Mouse (Mus musculus) lung, embryonic 15.5 days (tissue): ENCODE measurements around the gene R3hdm2. TPM values are rescaled to one million over a fixed set of nuclear protein-coding genes. Genes with fewer than 3 reads are reported as not detected.

Source experiments
- ATAC-seq: fragments of 200-750 bp; cut with Nextera tagmentation; 2 replicates; pipeline ENCODE4 v1.8.0; 2017; ENCODE audit warnings: moderate number of reproducible peaks, borderline replicate concordance; ENCODE audit not compliant: low FRiP score, low TSS enrichment; ENCODE audit errors: extremely low read depth
- H3K27ac ChIP-seq: fragments of 300-500 bp; sonication (generic); 2 replicates; pipeline ENCODE4 v1.5.1; 2015; ENCODE audit warnings: moderate library complexity, mild to moderate bottlenecking, inconsistent platforms
- H3K27me3 ChIP-seq: fragments of 300-500 bp; sonication (generic); 2 replicates; pipeline ENCODE4 v1.6.1; 2015; ENCODE audit warnings: inconsistent platforms
- H3K36me3 ChIP-seq: fragments of 300-500 bp; sonication (generic); 2 replicates; pipeline ENCODE4 v1.6.1; 2015; ENCODE audit warnings: inconsistent platforms
- H3K4me1 ChIP-seq: fragments of 300-500 bp; sonication (generic); 2 replicates; pipeline ENCODE4 v1.6.1; 2015; ENCODE audit warnings: inconsistent platforms
- H3K4me2 ChIP-seq: fragments of 300-500 bp; sonication (generic); 2 replicates; pipeline ENCODE4 v1.6.1; 2015; ENCODE audit warnings: inconsistent platforms, mild to moderate bottlenecking, moderate library complexity
- H3K4me3 ChIP-seq: fragments of 300-500 bp; sonication (generic); 2 replicates; pipeline ENCODE4 v1.5.1; 2015; ENCODE audit warnings: mild to moderate bottlenecking, inconsistent platforms
- H3K9ac ChIP-seq: fragments of 300-500 bp; sonication (generic); 2 replicates; pipeline ENCODE4 v1.6.1; 2015; ENCODE audit warnings: inconsistent platforms
- H3K9me3 ChIP-seq: fragments of 300-500 bp; sonication (generic); 2 replicates; pipeline ENCODE4 v1.6.1; 2016; ENCODE audit warnings: inconsistent platforms
- WGBS: fragments of 180-500 bp; shearing (Covaris S2); methylation state at CpG from one replicate; pipeline ENCODE4 v1.1.7; 2015; 5-methylcytosine and 5-hydroxymethylcytosine counted together
- polyA plus RNA-seq: library from polyadenylated mRNA; unstranded; fragments of >200 nt; fragmentation: Nextera tagmentation; extraction: Ambion mirVana; gene quantifications from 2 replicates; pipeline ENCODE4 v1.2.1, GENCODE M21; 2015

The R3hdm2 gene
- polyA plus RNA-seq, 1 experiment from 2014 or later, result 30.1 TPM

- no peak for ATAC-seq
- Histone ChIP-seq H3K36me3 (no peaks in the 10 kb centered on the region), H3K4me1 (peaks cover 39% of the 10 kb centered on the region), H3K9me3 (no peaks in the 10 kb centered on the region), H3K9ac (no peak overlapping the region), H3K4me3 (peak overlapping the region; percentile 37; the same call in 1 of the 2 replicates), H3K27ac (no peak overlapping the region), H3K27me3 (peaks cover 63% of the 10 kb centered on the region), H3K4me2 (peak overlapping the region; percentile 69)
- 4% methylated on average over 15 of the region's 15 CpGs for WGBS
Observed at GRCm38 (mm10) chr10:127508239-127508638, 128.1 kb downstream of the R3hdm2 start.

- no peak overlapping the region for H3K9ac ChIP-seq
- H3K36me3 ChIP-seq, result no peaks in the 10 kb centered on the region
- peak overlapping the region; percentile 69 for H3K4me2 ChIP-seq
- H3K4me1 ChIP-seq, result peaks cover 50% of the 10 kb centered on the region
- no peak overlapping the region for H3K27ac ChIP-seq
- ATAC-seq, result peak; percentile 42; the same call in 1 of the 2 replicates
- peaks cover 73% of the 10 kb centered on the region for H3K27me3 ChIP-seq
- peak overlapping the region; percentile 37 for H3K4me3 ChIP-seq
- no peaks in the 10 kb centered on the region for H3K9me3 ChIP-seq
- 1% methylated on average over 35 of the region's 35 CpGs for WGBS
Observed at GRCm38 (mm10) chr10:127509051-127509836, 129.1 kb downstream of the R3hdm2 start.

DNA sequence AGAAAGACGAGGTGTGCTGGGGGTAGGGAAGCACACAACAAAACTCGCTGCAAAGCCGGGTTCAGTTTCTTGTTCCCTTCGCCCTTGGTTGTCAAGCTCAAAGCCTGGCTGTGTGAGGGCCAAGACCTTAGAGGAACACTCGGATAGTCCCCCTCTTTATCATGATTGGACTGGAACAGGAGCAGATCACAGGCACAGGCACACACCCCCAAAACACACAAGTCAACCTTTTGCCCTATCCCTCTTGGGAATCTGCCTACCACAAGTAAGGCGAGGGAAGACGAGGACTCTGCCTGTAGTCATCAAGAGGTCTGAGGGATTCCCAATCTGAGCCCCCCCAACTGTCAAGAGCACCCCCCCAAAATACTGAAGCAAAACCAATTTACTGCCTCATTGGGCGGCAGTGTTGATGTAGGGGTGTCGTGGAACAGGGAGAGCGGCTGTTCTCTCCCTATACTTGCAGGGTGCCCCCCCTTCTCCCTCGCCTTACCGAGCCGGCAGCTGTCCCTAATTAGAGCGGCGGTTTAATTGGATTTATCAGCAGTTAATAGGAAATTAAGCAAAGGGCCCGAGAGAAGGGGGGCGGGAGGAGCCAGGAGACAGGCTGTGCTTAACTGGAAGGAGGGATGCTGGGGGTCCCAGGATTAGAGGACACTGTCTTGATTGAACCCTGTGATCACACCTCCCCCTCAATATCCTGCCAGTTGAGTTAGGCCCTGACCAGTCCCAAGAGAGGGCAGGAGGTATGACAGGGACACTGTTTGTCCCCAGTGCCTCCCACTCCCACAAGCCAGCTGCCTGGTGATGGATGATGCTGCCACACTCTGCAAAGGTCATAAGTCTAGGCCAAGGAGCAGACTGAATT lies 129.9 kb downstream of the R3hdm2 start:
- Histone ChIP-seq H3K4me1 (peaks cover 58% of the 10 kb centered on the region), H3K4me3 (peak overlapping the region; percentile 37)
- WGBS, result 20% methylated on average over 17 of the region's 17 CpGs

GRCm38 (mm10) chr10:127510895-127511617 lies 130.9 kb downstream of the R3hdm2 start:
- H3K4me2 ChIP-seq, result peak overlapping the region; percentile 94
- no peaks in the 10 kb centered on the region for H3K36me3 ChIP-seq
- peak overlapping the region; percentile 48 for H3K4me3 ChIP-seq
- peaks cover 68% of the 10 kb centered on the region for H3K4me1 ChIP-seq
- no peak overlapping the region for H3K9ac ChIP-seq
- H3K9me3 ChIP-seq, result no peaks in the 10 kb centered on the region
- ATAC-seq, result no peak
- WGBS, result 10% methylated on average over 11 of the region's 11 CpGs
- peaks cover 91% of the 10 kb centered on the region for H3K27me3 ChIP-seq
- H3K27ac ChIP-seq, result no peak overlapping the region

More for the DNA sequence above, 129.9 kb downstream of the R3hdm2 start:
- H3K9ac ChIP-seq, result no peak overlapping the region
- peaks cover 81% of the 10 kb centered on the region for H3K27me3 ChIP-seq
- H3K36me3 ChIP-seq, result no peaks in the 10 kb centered on the region
- no peak overlapping the region for H3K27ac ChIP-seq
- H3K4me2 ChIP-seq, result peak overlapping the region; percentile 69
- no peaks in the 10 kb centered on the region for H3K9me3 ChIP-seq
- no peak for ATAC-seq

- under 1% methylated on average over 44 of the region's 46 CpGs for WGBS
- Histone ChIP-seq H3K4me2 (peak overlapping the region; percentile 94), H3K36me3 (no peaks in the 10 kb centered on the region), H3K4me3 (peak overlapping the region; percentile 48), H3K9ac (peak overlapping the region; percentile 46), H3K27me3 (peaks cover 90% of the 10 kb centered on the region), H3K27ac (no peak overlapping the region), H3K9me3 (no peaks in the 10 kb centered on the region), H3K4me1 (peaks cover 75% of the 10 kb centered on the region)
- no peak for ATAC-seq
Observed at GRCm38 (mm10) chr10:127511634-127512306, 131.6 kb downstream of the R3hdm2 start.

GRCm38 (mm10) chr10:127512307-127512666 lies 132.2 kb downstream of the R3hdm2 start:
- Histone ChIP-seq H3K4me1 (peaks cover 80% of the 10 kb centered on the region), H3K4me3 (peak overlapping the region; percentile 48), H3K27ac (no peak overlapping the region), H3K9me3 (no peaks in the 10 kb centered on the region), H3K4me2 (peak overlapping the region; percentile 94), H3K27me3 (peaks cover 86% of the 10 kb centered on the region), H3K9ac (0 out of 2 replicates have a peak overlapping the region, but pooled peaks have one; percentile 46), H3K36me3 (0 out of 2 replicates have a peak, but pooled peaks cover under 1% of the 10 kb centered on the region)
- no peak for ATAC-seq
- 3% methylated on average over 7 of the region's 7 CpGs for WGBS

DNA sequence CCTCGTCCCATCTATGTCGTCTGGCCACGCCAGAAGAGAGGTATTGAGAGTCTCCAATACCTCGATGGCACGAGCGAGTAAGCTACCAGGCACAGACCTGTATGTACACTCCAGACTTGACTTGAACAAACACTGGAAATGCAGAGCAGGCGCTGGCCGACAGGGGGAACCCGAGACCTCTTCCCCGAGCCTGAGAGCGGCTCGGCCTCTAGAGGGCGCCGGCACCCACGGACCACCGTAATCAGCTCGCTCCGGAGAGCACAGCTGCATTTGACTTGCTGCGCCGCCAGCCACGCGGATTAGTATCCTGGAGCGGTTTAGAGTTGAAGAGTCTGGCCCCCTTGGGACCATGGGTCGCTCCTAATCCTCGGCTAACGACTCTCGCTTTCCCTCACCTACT lies 132.7 kb downstream of the R3hdm2 start:
- 1% methylated on average over 27 of the region's 27 CpGs for WGBS
- H3K9ac ChIP-seq, result peak overlapping the region; percentile 46; the same call in 1 of the 2 replicates
- ATAC-seq, result peak; percentile 47; the same call in 1 of the 2 replicates
- peak overlapping the region; percentile 48 for H3K4me3 ChIP-seq
- no peaks in the 10 kb centered on the region for H3K9me3 ChIP-seq
- peaks cover 81% of the 10 kb centered on the region for H3K27me3 ChIP-seq
- H3K36me3 ChIP-seq, result peaks cover 6% of the 10 kb centered on the region; the same call in 1 of the 2 replicates
- H3K27ac ChIP-seq, result no peak overlapping the region
- H3K4me1 ChIP-seq, result peaks cover 80% of the 10 kb centered on the region
- H3K4me2 ChIP-seq, result peak overlapping the region; percentile 94

DNA sequence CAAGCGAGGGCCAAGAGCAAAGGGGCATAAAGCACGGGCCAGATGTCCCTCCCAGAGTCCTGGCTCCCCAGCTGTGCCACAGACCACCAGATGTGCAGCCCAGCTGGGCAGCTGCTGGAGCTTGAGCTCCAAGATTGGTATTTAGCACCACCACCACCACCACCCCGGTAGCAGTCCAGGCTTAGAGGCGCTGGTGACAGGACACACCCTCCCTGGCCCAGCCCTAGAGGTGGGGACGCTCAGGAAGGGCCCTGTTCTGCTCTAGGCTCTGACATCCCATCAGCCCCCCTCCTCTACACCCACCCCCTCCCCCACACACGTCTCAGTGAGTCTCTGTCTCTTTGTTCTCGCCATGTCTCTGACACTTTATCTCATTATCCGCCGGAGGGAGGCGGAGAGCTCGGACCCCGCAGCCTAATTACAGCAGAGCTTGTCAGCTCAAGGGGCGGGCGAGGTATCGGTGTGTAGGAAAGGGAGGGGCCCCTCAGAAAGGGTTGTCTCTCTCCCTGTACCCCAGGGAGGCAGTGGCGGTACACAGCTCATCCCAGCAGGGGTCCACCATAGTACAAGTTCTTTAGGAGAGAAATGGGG lies 133.5 kb downstream of the R3hdm2 start:
- Histone ChIP-seq H3K9ac (peak overlapping the region; percentile 35), H3K4me2 (peak overlapping the region; percentile 94), H3K4me3 (peak overlapping the region; percentile 17; the same call in 1 of the 2 replicates), H3K36me3 (peaks cover 14% of the 10 kb centered on the region), H3K4me1 (peaks cover 77% of the 10 kb centered on the region), H3K27me3 (peaks cover 73% of the 10 kb centered on the region), H3K27ac (no peak overlapping the region), H3K9me3 (no peaks in the 10 kb centered on the region)
- no peak for ATAC-seq
- WGBS, result 2% methylated on average over 16 of the region's 16 CpGs

GRCm38 (mm10) chr10:127514111-127514698 lies 134.1 kb downstream of the R3hdm2 start:
- H3K27me3 ChIP-seq, result peaks cover 68% of the 10 kb centered on the region
- 0 out of 2 replicates have a peak overlapping the region, but pooled peaks have one; percentile 17 for H3K4me3 ChIP-seq
- peak overlapping the region; percentile 94 for H3K4me2 ChIP-seq
- WGBS, result 21% methylated on average over 13 of the region's 13 CpGs
- H3K9ac ChIP-seq, result no peak overlapping the region
- H3K4me1 ChIP-seq, result peaks cover 72% of the 10 kb centered on the region
- H3K9me3 ChIP-seq, result no peaks in the 10 kb centered on the region
- H3K36me3 ChIP-seq, result peaks cover 20% of the 10 kb centered on the region
- no peak for ATAC-seq
- H3K27ac ChIP-seq, result no peak overlapping the region

- peaks cover 24% of the 10 kb centered on the region for H3K36me3 ChIP-seq
- H3K4me3 ChIP-seq, result peak within 1 kb of the TSS; percentile 27
- H3K9me3 ChIP-seq, result no peaks in the 10 kb centered on the region
- no peak within 1 kb of the TSS for H3K9ac ChIP-seq
- peaks cover 62% of the 10 kb centered on the region for H3K27me3 ChIP-seq
- H3K4me2 ChIP-seq, result peak within 1 kb of the TSS; percentile 94
- no peak for ATAC-seq
- peak within 1 kb of the TSS; percentile 26; the same call in 1 of the 2 replicates for H3K27ac ChIP-seq
- 22% methylated on average over 6 of the region's 6 CpGs for WGBS
- H3K4me1 ChIP-seq, result peaks cover 66% of the 10 kb centered on the region
Observed at GRCm38 (mm10) chr10:127514764-127515163, 134.6 kb downstream of the R3hdm2 start, which contains the start of gene Ndufa4l2. Ndufa4l2 (plus strand) TSS chr10:127514967.
